Mouse (Mus musculus): ENCODE results near the gene 9930111J21Rik1. TPM values are rescaled to one million over a fixed set of nuclear protein-coding genes. Genes with fewer than 3 reads are reported as not detected.
A peak's percentile ranks its signal among the peaks of the same experiment; 100 is the strongest.
"Not testable (repeated sequence)": the region's sequence is repeated elsewhere in the genome, so short reads cannot be mapped to it uniquely, and the experiment has no call there.

Gene 9930111J21Rik1
- 100 to 1,000 TPM; 121 to 163 (median 155) TPM for polyA plus RNA-seq (2017; shearing (Covaris generic))

DNA sequence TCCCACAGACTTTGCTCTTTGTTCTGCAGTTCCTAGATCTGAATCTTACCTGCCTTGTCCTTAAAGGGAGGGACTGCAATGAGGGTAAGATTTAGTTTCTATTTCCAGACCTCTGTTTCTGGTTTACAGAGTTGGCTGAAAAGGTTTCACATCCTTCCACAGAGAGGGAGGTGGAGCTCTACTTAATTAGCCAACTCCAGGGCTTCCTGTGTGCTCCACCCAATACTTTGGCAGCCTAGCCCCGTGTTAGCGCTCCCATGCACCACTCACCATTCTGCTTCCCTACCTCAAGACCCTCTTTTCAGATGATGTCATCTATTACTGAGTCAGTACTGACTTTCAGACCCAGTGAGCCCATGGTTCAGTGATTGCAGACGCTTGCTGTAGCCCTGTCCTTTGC is at the start of gene 9930111J21Rik1:
TSS of gene 9930111J21Rik1 (minus strand) at position 148 of the 400 bp plus-strand sequence.
- ATAC-seq: peak; percentile 78

DNA sequence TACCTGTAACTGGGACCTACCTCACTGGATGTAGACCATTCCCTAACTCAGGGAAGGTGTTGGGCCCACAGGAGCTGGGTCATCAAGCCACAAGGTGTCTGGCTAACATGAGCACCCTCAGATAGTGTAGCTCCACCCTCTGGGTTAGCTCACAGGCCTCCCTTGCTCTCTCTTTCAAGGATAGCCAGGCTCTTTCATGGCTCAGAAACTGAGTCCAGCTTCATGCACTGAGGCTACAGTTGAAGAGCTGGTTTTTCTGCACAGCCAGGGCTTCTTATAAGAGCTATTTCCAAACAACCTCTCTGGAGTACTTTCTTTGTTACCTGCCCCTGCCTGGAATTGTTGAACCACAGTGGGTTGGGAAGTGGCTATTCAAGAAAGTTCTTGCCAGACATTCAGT is 32.9 kb upstream of the 9930111J21Rik1 start:
- not testable (repeated sequence) for ATAC-seq

DNA sequence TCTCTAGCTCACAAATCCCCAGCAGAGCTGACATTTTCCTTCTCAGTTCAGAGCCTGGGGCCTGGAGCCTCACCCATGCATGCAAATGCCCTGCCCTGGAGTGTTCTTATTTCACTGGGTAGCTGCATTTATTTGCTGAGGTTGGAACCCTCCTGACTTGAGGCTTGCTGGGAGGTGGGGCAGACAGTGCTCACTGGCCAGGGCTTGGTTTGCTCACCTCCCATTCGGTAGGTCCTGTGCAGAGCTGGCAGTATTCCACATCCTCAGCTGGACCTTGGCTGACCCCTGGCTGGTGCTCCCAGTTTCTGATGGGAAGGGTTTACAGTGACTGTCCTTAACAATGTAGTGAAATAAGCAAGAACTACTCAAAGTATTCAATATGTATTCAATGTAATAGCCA is 27.6 kb upstream of the 9930111J21Rik1 start:
- not testable (repeated sequence) for ATAC-seq

DNA sequence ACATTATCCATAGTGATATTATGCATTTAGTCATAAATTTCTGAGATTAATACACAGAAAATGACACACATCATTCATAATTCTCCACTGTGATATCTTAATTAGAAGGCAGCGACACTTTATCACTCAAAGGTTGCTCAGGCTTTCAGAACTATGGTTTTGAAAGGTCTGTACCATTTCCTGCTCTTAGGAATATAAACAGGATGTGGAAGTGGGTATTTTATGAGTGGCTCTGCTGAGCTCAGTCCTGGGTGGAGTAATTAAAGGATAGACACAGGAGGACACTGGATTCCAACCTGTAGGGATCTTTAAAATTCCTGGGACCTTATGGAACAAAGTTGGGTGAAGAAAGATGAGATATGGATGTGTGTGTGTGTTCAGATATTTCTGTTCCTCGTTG is 27.1 kb upstream of the 9930111J21Rik1 start:
- ATAC-seq: peak; percentile 86

DNA sequence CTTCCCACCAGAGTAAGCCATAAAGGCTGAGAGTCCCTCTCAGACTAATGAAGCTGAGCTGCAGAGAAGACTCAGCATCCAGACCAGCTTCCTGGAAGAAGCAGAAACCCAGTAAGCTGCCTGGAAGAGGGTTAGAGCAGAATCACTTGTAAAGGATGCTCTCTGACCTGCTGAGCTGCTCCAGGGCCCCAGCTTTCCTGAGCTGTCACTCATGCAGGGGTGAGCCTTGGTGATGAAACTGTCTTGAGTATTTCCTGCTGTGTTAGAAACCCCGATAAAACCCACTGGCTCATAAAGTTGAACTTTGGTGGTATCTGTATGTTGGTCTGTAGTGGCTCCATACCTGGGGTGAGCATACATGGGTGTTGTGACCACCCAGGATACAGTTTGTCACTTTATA is 21.2 kb upstream of the 9930111J21Rik1 start:
- peak; percentile 81 for ATAC-seq

DNA sequence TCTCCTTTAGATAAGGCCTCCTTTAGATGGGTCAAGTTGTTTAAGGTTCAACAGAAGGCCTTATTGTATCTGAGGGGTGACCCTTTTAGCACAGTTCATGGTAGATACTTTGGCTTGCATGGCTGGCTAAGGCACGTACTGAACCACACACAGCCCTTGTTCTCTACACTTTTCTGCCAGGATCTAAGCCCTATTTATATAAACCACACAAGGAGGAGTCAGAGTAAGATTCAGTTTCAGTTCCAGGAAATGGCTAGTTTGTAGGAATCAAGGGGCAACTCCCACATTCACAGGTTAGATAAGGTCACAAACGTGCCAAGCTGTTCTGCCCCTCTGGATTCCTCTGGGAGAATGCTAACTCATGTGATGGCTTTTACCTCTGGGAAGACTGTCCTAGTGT is 14.8 kb upstream of the 9930111J21Rik1 start, which contains the start of gene Tgtp1:
TSS of gene Tgtp1 (minus strand) at position 155 of the 400 bp plus-strand sequence.
- peak; percentile 55 for ATAC-seq

DNA sequence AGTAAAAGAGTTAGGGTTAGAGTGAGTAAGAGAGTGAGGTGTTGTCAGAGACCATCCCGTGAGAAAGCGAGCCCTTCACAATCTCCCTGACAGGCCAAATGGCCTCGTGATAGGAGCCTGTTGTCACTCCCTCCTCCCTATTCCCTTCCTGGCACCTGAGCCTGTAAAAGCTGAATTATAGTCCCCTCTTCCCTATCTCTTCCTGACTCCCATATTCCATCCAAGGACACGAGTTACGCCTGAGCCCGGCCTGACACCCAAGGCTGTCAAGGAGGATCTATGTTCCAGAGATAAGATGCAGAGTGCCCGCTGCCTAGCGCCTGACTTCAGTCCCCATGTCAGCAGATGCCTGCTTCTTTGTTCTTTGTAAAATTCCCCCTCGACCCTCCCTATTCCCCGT is 14.1 kb upstream of the 9930111J21Rik1 start:
- not testable (repeated sequence) for ATAC-seq

DNA sequence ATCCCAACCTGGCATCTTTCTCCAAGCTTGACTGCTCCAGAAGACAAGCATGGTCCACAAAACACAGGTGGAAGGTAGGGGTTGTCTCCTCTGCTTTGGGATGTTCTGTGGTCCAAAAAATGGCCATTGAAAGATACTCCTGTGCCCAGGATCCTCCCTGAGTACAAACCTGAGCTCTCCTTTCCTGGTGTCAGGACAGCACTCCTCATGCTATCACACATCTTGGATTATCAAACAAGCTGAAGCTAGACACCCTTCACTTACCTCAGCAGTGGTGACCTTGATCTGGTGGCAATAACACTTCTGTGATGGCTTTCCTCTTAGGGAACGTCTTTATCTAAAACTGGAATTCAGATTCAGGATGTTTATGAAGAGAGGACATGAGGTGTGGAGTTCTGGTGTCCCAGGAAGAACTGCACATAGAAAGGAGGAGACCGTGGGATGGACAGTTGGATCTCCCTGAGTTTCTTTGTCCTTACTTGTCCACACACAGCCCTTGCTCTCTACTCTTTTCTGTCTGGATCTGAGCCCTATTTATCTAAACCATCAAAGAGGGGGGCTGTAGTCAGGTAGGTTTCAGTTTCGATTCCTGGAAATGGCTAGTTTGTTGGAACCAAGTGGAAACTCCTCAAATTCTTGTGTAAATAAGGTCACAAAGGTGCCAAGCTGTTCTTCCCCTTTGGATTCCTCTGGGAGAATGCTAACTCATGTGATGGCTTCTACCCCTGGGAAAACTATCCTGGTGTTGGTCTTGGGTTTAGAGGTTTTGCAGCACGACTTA is 12.7 kb upstream of the 9930111J21Rik1 start, which contains the start of gene Gm12185:
TSS of gene Gm12185 (minus strand) at position 487 of the 781 bp plus-strand sequence.
- not testable (repeated sequence) for ATAC-seq

DNA sequence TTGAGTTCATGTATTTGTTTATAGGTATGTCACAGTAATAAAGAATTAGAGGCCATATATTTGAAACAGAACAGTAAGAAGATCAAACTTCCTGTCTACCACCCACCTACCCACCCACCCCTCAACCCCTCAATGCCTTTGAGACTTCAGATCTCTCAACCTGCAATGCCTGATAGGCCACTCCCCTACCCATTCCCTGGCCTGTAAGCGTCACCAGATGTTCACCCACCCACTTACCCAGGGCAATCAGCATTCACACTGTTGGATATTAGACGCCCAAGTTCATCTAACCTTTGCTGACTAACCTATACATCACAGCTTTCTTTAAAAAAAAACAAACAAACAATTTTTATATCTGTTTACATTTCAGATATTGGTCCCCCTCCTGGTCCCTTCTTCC is 10.8 kb upstream of the 9930111J21Rik1 start:
- ATAC-seq: peak; percentile 60

DNA sequence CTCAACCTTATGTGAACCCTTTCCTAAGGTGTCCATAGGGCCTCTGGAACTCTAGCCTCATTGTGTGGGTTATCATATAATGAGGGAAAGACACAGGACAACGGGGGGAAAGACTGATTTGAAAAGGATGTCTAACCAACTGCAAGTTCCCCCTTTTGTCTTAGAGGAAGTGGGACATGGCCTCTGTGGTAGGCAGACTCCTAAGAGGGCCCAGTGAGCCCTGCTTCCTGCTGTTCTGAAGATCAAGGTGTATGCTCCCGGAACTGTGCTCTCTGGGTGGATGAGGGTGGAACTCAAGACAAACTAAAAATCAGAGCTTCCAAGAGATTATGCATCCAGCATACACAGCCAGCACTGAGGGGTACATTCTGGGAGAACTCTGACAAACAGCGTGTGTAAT is 9.0 kb upstream of the 9930111J21Rik1 start:
- peak; percentile 45 for ATAC-seq

DNA sequence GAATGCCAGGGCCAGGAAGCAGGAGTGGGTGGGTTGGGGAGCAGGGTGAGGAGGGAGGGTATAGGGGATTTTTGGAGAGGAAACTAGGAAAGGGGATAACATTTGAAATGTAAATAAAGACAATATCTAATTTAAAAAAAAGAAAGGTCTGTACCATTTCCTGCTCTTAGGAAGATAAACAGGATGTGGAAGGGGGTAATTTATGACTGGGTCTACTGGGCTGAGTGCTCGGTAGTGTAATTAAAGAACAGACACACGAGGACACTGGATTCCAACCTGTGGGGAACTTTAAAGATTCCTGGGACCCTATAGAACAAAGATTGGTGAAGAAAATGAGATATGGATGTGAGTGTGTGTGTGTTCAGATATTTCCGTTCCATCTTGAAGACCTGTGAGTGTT is 3.6 kb upstream of the 9930111J21Rik1 start:
- ATAC-seq: peak; percentile 55

DNA sequence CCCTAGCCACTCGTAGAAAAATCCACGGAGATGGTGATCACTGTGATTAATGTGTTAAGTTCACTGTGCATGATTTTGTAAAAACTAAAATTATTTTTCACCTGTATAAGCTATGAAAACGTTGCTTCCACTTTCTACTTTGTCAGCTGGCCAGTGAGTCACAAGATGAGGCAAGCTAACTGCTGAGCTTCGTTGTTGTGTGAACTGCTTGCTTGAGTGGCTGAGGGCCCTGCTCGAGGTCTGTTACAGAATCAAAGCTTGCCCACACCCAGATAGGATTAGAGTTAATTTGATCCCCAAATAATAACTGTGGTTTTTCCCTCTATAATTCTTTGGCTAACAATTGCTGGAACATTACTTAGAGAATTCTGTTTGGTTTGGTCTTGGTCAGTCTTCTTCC is 854 bp upstream of the 9930111J21Rik1 start:
- ATAC-seq: peak; percentile 17

DNA sequence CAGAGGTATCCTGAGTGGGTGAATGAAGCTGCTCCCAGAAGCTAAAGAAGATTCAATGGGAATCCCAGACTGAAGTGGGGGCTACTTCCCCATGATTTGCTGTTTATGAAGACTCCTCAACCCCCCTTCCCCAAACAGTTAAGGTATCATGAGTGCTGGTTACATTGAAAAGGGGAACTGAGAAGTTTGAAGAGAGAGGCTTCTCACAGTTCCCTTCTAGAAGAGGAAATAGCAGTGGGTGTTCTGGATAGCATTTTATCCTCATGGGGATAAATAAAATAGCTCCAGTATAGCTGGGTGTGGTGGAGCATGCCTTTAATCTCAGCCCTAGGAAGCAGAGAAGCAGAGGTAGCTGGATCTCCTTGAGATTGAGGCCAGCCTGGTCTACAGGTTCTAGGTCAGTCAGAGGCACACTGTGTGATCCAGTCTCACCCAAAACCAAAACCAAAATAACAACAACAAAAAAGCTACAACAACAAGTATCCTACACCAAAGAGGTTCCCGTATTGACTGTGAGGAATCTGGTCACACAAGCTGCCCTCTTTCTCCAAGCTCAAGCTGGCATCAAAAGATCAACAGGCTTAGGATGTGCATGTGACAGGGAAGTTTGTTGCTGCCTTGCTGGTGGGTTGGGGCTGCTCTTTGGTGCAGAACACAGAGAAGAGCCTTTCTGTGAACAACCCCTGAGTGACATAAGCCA is 808 bp downstream of the 9930111J21Rik1 start, which contains the start of gene Olfr56:
TSS of gene Olfr56 (plus strand) at position 650 of the 700 bp plus-strand sequence.
- ATAC-seq: not testable (repeated sequence)

DNA sequence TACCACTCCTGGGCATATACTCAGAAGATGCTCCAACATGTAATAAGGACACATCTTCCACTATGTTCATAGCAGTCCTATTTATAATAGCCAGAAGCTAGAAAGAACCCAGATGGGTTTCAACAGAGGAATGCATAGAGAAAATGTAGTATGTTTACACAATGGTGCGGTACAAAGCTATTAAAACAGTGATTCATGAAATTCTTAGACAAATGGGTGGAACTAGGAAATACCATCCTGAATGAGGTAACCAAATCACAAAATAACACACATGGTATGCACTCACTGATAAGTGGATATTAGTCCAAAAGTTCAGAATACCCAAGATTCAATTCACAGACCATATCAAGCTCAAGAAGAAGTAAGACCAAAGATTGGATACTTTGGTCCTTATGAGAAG is 4.5 kb downstream of the 9930111J21Rik1 start:
- not testable (repeated sequence) for ATAC-seq

DNA sequence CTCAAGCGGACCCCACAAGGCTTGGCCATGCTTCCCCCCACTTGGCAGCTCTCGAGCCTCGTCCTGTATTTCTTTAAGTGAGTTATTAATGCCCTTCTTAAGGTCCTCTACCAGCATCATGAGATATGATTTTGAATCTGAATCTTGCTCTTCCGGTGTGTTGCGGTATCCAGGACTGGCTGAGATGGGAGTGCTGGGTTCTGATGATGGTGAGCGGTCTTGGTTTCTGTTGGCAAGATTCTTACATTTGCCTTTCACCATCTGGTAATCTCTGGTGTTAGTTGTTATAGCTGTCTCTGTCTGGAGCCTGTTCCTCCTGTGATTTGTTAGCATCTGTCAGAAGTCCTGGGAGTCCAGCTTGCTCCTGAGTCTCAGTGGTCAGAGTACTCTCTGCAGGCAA is 33.1 kb downstream of the 9930111J21Rik1 start, which contains the start of gene Psme2b:
TSS of gene Psme2b (minus strand) at position 101 of the 400 bp plus-strand sequence.
- ATAC-seq: not testable (repeated sequence)

DNA sequence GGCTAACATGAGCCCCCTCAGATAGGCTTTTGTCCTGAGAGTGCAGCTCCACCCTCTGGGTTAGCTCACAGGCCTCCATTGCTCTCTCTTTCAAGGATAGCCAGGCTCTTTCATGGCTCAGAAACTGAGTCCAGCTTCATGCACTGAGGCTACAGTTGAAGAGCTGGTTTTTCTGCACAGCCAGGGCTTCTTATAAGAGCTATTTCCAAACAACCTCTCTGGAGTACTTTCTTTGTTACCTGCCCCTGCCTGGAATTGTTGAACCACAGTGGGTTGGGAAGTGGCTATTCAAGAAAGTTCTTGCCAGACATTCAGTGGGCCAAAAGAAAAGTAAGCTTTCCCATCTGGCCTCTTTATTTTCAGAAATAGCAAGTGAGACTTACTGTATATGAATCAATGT is 39.9 kb downstream of the 9930111J21Rik1 start:
- ATAC-seq: not testable (repeated sequence)

DNA sequence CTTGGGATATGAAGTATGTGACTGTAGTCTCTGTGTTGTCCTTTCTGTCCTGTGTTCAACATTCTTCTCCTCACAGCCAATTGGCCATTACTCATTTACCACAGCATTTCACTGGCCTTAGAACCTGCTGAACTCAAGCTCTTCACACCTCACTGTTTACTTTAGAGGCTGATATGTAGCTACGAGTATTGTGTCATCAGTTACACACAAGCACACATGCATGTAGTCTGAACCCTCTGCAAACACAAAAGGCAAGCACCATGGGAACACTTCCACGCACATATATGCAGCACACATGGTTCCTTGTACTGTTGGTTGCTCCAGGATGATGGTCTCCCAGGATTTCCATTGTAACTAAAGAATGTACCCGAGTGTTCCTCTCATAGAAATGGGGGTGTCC is 43.9 kb downstream of the 9930111J21Rik1 start:
- not testable (repeated sequence) for ATAC-seq

DNA sequence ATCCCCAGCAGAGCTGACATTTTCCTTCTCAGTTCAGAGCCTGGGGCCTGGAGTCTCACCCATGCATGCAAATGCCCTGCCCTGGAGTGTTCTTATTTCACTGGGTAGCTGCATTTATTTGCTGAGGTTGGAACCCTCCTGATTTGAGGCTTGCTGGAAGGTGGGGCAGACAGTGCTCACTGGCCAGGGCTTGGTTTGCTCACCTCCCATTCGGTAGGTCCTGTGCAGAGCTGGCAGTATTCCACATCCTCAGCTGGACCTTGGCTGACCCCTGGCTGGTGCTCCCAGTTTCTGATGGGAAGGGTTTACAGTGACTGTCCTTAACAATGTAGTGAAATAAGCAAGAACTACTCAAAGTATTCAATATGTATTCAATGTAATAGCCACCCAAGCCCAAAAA is 45.3 kb downstream of the 9930111J21Rik1 start:
- ATAC-seq: peak; percentile 32

DNA sequence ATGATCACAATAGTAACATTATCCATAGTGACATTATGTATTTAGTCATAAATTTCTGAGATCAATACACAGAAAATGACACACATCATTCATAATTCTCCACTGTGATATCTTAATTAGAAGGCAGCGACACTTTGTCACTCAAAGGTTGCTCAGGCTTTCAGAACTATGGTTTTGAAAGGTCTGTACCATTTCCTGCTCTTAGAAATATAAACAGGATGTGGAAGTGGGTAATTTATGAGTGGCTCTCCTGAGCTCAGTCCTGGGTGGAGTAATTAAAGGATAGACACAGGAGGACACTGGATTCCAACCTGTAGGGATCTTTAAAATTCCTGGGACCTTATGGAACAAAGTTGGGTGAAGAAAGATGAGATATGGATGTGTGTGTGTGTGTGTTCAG is 45.8 kb downstream of the 9930111J21Rik1 start:
- ATAC-seq: peak; percentile 93

DNA sequence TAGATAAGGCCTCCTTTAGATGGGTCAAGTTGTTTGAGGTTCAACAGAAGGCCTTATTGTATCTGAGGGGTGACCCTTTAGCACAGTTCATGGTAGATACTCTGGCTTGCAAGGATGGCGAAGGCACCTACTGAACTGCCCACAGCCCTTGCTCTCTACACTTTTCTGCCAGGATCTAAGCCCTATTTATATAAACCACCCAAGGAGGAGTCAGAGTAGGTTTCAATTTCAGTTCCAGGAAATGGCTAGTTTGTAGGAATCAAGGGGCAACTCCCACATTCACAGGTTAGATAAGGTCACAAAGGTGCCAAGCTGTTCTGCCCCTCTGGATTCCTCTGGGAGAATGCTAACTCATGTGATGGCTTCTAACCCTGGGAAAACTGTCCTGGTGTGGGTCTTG is 51.1 kb downstream of the 9930111J21Rik1 start:
- ATAC-seq: peak; percentile 47

DNA sequence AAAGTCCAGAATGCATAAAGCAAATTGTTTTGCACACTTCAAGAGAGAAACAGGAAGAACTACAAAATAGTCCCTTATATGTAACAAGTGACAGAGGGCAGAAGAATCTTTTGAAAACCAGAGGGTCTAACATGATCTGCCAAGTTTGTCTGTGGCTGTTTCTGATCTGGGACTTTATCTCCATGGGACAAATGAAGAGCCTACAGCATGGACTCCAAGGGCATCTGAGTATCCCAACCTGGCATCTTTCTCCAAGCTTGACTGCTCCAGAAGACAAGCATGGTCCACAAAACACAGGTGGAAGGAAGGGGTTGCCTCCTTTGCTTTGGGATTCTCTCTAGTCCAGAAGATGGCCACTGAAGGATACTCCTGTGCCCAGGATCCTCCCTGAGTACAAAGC is 52.8 kb downstream of the 9930111J21Rik1 start:
- not testable (repeated sequence) for ATAC-seq

DNA sequence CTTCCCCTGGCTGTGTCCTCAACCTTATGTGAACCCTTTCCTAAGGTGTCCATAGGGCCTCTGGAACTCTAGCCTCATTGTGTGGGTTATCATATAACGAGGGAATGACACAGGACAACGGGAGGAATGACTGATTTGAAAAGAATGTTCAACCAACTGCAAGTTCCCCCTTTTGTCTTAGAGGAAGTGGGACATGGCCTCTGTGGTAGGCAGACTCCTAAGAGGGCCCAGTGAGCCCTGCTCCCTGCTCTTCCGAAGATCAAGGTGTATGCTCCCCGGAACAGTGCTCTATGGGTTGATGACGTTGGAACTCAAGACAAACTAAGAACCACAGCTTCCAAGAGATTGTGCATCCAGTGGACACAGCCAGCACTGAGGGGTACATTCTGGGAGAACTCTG is 55.4 kb downstream of the 9930111J21Rik1 start:
- ATAC-seq: not testable (repeated sequence)

DNA sequence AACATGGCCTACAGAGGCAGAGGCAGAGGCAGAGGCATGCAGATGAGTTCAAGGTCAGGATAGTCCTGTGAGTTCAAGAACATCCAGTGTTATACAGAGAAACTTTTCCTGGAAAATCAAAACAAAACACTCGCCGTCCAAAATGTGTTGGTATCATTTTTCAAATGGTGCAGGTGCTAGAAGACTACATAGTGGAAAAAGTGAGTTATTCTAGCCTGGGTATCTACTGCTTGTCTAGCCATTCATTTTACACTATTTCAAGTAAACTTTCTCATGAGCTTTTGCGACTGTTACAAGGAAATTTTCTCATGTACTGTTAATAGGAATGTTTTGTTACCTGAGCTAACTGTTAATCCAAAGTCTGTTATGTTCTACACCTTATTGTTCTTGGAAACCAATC is 60.8 kb downstream of the 9930111J21Rik1 start:
- ATAC-seq: no peak
